Mouse (Mus musculus) liver, adult 2 months (tissue): Measurements from ENCODE around the gene Zfp423.

Source experiments
- CTCF ChIP-seq: fragments of 200-500 bp; IDR thresholded peaks from 2 replicates; pipeline ENCODE4 v1.5.1; 2011; ENCODE audit warnings: low read depth, low read length, control low read depth
- POLR2A ChIP-seq: fragments of 200-500 bp; IDR thresholded peaks from 2 replicates; pipeline ENCODE4 v1.6.1; 2011; ENCODE audit warnings: low read length, control low read depth; ENCODE audit not compliant: insufficient read depth; ENCODE audit errors: extremely low read depth

GRCm38 (mm10) chr8:87952298-87952697, 7.1 kb downstream of the Zfp423 start:
- TF ChIP-seq POLR2A (no peak), CTCF (no peak)
